Mouse (Mus musculus) lung, postnatal 0 days (tissue): ENCODE data around the gene Sox9. TPM values are rescaled to one million over a fixed set of nuclear protein-coding genes. Genes with fewer than 3 reads are reported as not detected.
A peak's percentile ranks its signal among the peaks of the same experiment; 100 is the strongest.

Experiments
- ATAC-seq: fragments of 200-750 bp; cut with Nextera tagmentation; 2 replicates; pipeline ENCODE4 v1.8.0; 2017; ENCODE audit warnings: moderate library complexity
- DNase-seq: peaks from one replicate; pipeline ENCODE4 v3.0.0-alpha.2; 2016; ENCODE audit warnings: low spot score
- H3K27ac ChIP-seq: fragments of 300-500 bp; sonication (generic); 2 replicates; pipeline ENCODE4 v1.5.1; 2014; ENCODE audit warnings: antibody characterized with exemption, mild to moderate bottlenecking, low read length, mixed read lengths
- H3K27me3 ChIP-seq: fragments of 300-500 bp; sonication (generic); replicated peaks from 2 replicates; pipeline ENCODE4 v1.6.1; 2014; ENCODE audit warnings: low read length, mixed read lengths; ENCODE audit not compliant: insufficient read depth
- H3K36me3 ChIP-seq: fragments of 300-500 bp; sonication (generic); 2 replicates; pipeline ENCODE4 v1.6.1; 2014; ENCODE audit warnings: low read length, mixed read lengths; ENCODE audit not compliant: insufficient read depth
- H3K4me1 ChIP-seq: fragments of 300-500 bp; sonication (generic); 2 replicates; pipeline ENCODE4 v1.6.1; 2014; ENCODE audit warnings: antibody characterized with exemption, low read depth, low read length, mixed read lengths; ENCODE audit not compliant: insufficient read depth
- H3K4me2 ChIP-seq: fragments of 300-500 bp; sonication (generic); replicated peaks from 2 replicates; pipeline ENCODE4 v1.6.1; 2014; ENCODE audit warnings: low read depth, mild to moderate bottlenecking, low read length, moderate library complexity, mixed read lengths
- H3K4me3 ChIP-seq: fragments of 300-500 bp; sonication (generic); 2 replicates; pipeline ENCODE4 v1.5.1; 2014; ENCODE audit warnings: low read depth, low read length
- H3K9ac ChIP-seq: fragments of 300-500 bp; sonication (generic); replicated peaks from 2 replicates; pipeline ENCODE4 v1.6.1; 2014; ENCODE audit warnings: low read depth, mild to moderate bottlenecking
- H3K9me3 ChIP-seq: fragments of 300-500 bp; sonication (generic); 2 replicates; pipeline ENCODE4 v1.6.1; 2016; ENCODE audit warnings: low read length, mixed read lengths
- CTCF ChIP-seq: IDR thresholded peaks from 2 replicates; pipeline ENCODE4 v1.5.1; 2016; ENCODE audit warnings: antibody characterized with exemption, mild to moderate bottlenecking
- EP300 ChIP-seq: IDR thresholded peaks from 2 replicates; pipeline ENCODE4 v1.6.1; 2016; ENCODE audit warnings: antibody characterized with exemption, mild to moderate bottlenecking, control low read depth
- WGBS: fragments of 180-500 bp; shearing (Covaris S2); extraction: QIAGEN DNeasy Blood & Tissue Kit; methylation state at CpG from one replicate; pipeline ENCODE4 v1.1.7; 2014; 5-methylcytosine and 5-hydroxymethylcytosine counted together
- polyA plus RNA-seq: library from polyadenylated mRNA; unstranded; fragments of >200 nt; fragmentation: Nextera tagmentation; extraction: Ambion mirVana; gene quantifications from 2 replicates; pipeline ENCODE4 v1.2.1, GENCODE M21; 2015

Sox9 gene
- polyA plus RNA-seq, 1 experiment from 2014 or later: 9.0 TPM

DNA sequence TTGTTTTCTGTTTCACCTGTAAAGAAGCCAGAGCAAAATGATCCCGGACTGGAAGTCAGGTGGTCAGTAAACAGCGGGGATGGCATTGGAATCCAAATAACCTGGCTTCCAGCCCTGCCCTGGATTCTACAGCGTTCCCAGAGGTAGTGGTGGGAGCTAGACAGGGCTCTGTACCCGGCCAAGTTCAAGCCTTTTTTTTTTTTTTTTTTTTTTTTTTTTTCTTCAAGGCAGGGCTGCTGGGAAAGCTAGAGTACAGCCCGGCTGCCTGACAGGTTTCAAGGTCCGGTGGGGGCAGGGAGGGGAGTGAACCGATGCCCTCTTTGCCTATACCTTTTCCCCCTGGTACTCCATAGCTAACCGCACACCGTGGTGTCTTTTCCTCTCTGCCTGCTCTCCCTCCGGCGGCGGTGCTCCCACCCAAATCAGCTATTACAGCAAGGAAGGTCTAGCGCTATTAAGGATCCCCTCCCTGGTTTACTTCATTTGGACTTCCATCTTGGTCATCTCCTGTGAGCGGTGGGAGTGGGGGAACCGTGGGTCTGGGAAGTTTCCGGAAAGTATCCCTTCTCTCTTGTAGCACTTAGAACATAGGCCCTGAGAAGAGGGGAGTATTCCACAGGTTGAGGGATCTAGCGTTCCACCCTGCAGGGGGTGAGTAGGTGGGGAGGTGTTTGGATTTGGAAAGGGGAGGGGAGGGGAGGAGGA is 28.6 kb downstream of the Sox9 start:
- Histone ChIP-seq H3K4me1 (no peaks in the 10 kb centered on the region), H3K27me3 (no peaks in the 10 kb centered on the region), H3K9ac (no peak overlapping the region), H3K4me3 (no peak overlapping the region), H3K27ac (no peak overlapping the region), H3K36me3 (no peaks in the 10 kb centered on the region), H3K4me2 (peak overlapping the region; percentile 39), H3K9me3 (no peaks in the 10 kb centered on the region)
- TF ChIP-seq EP300: no peak
- no peak for TF ChIP-seq CTCF
- DNase-seq (no peak), ATAC-seq (0 out of 2 replicates have a peak, but pooled peaks have one; percentile 26)
- WGBS: 2% methylated on average over 17 of the region's 17 CpGs

DNA sequence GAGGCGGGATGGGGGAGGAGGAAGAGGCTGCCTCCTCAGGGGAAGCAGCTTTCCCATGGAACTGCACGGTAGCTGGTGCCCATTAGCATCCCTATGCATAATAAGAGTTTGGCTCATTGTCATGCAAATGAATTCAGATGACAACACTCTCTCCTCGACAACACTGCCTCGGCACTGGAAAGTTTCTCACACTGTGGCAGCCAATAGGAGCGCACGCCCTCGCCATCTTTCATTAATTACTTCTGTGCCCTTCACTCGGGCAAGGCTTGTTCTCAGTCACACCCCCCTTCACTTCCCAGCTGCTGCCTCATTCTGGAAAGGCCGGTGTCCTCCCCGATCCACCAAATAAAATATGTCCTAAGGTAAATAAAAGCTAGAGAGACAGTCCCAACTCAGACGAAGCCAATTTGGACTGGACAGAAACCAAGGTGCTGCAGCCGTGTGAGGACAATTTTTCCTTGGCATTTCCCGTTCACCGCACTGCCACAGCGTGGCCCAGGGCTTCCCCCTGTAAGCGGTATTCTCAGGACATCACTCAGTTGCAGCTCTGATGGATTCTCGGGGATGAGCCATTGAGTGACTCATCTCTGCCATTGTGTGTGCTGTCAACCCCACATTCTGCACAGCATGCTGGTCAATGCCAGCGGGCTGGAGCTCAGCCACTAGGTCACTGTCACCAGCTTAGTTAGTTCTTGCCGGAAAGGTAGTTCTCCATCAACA is 29.3 kb downstream of the Sox9 start:
- Histone ChIP-seq H3K36me3 (no peaks in the 10 kb centered on the region), H3K9ac (no peak overlapping the region), H3K9me3 (no peaks in the 10 kb centered on the region), H3K27ac (no peak overlapping the region), H3K4me3 (no peak overlapping the region), H3K4me1 (no peaks in the 10 kb centered on the region), H3K27me3 (no peaks in the 10 kb centered on the region), H3K4me2 (peak overlapping the region; percentile 39)
- 12% methylated on average over 19 of the region's 19 CpGs for WGBS
- no peak for TF ChIP-seq EP300
- no peak for TF ChIP-seq CTCF
- DNase-seq (no peak), ATAC-seq (no peak)

DNA sequence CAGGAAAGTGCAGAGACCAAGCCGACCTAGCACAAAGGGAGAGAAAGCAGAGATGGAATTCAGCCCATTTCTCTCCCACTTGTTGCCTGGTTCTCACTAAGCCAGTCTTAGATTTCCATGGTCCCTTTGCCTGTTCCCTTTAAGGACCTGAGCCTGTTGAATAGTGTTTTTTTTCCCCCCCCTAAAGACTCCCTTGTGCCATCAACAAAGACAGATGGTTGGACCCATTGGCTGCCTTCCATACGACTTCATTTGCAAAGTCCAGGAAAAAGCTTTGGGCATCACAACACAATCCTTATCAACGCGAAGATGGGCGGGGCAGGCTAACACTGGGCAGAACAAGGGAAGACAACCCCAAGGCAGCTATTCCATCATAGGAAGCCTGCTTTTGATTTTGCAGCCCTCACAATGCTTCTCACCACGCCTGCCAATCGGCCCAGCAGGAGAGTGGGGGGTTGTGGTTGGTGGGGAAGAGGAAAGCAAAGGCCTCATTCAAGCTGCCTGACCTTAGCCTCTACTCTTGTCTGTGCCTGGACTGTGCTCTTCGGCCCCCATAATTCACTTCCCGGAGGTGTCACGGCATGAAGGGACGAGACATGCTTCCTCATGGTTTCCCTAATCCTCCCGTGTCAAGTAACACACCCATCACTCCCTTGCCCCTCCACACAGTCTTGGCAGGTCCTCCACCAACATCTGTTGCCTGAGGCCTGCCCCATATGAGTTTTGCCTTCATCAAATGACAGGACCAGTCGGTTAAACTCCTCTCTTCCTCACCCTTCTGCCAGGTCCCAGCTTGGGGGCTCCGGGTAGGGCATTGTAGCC is 36.0 kb downstream of the Sox9 start:
- H3K36me3 ChIP-seq: no peaks in the 10 kb centered on the region
- no peak overlapping the region for H3K27ac ChIP-seq
- DNase-seq (no peak), ATAC-seq (no peak)
- H3K9ac ChIP-seq: no peak overlapping the region
- no peaks in the 10 kb centered on the region for H3K9me3 ChIP-seq
- no peak for TF ChIP-seq CTCF
- TF ChIP-seq EP300: no peak
- no peaks in the 10 kb centered on the region for H3K27me3 ChIP-seq
- peaks cover 3% of the 10 kb centered on the region; the same call in 1 of the 2 replicates for H3K4me1 ChIP-seq
- 56% methylated on average over 14 of the region's 14 CpGs for WGBS
- no peak overlapping the region for H3K4me3 ChIP-seq
- H3K4me2 ChIP-seq: no peak overlapping the region

DNA sequence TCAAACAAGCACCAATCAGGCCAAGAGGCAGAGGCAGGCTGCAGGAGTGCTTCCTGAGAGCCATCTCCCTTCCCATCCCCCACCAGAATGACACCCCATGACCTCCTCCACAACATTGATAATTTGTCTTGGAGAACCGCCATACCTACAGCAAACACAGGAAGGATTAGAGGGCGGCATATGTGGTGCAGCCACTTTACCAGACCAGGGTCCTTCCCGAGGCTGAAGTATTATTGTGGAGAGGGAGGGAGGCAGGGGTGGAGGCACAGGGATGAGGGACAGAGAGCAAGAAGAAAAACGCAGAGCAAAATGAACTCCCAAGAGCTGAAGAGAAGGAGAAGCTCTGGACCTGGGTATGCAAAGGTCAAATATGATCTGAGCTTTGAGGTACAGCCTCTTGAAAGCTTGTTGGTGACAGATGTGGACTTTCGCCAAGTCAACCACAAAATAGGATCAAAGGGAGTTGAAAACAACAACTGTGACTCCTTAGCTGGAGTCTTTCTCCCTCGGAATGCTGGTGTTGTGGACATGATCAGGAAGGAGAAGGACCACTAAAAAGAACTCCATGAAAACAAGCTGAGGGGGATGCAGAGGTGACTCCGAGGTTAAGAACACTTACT is 36.7 kb downstream of the Sox9 start:
- Histone ChIP-seq H3K4me1 (peaks cover 3% of the 10 kb centered on the region; the same call in 1 of the 2 replicates), H3K9ac (no peak overlapping the region), H3K9me3 (no peaks in the 10 kb centered on the region), H3K27me3 (no peaks in the 10 kb centered on the region), H3K36me3 (no peaks in the 10 kb centered on the region), H3K4me2 (no peak overlapping the region), H3K27ac (no peak overlapping the region), H3K4me3 (no peak overlapping the region)
- no peak for ATAC-seq
- WGBS: 27% methylated on average over 7 of the region's 7 CpGs
- no peak for DNase-seq
- no peak for TF ChIP-seq CTCF
- no peak for TF ChIP-seq EP300

DNA sequence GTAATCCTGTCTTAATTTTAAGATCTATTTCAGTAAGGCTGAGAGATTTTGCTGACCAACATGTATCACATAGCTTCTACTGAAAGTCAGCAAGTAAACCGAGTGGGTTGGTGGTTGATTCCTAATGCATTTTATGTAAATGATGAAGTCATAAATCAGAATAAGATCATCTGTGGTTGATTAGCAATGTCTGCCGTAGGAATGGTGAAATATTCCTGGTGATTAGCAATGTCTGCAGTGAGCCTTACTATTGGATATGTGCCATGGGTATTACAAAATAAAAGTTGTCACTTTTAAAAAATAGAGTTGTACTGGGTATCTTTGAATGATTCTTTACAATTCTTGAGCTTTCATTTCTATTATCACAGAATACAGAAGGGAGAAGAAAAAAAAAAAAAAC is 39.5 kb downstream of the Sox9 start:
- 51% methylated on average over 2 of the region's 2 CpGs for WGBS
- Histone ChIP-seq H3K4me2 (no peak overlapping the region), H3K27ac (no peak overlapping the region), H3K36me3 (no peaks in the 10 kb centered on the region), H3K9me3 (no peaks in the 10 kb centered on the region), H3K9ac (no peak overlapping the region), H3K27me3 (no peaks in the 10 kb centered on the region), H3K4me1 (peaks cover 3% of the 10 kb centered on the region; the same call in 1 of the 2 replicates), H3K4me3 (no peak overlapping the region)
- DNase-seq (peak; percentile 37), ATAC-seq (no peak)
- TF ChIP-seq EP300: no peak
- no peak for TF ChIP-seq CTCF

DNA sequence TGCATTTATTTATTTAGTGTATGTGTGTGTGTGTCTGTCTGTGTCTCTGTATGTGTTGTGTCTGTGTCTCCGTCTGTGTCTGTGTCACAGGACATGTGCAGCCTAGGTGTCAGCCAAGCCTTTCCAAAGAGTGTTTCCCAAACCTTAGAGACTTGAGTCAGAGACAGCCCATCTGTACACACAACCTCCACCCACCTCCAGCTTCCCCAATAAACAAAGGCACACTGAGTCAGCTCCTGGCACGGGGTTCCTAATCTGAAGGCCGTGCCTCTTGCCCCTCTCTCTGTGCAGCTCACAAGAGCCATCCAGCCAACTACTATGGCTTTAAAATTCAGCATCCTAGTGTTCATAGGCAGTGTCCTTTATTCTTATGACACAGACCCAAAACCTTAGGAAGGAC is 42.1 kb downstream of the Sox9 start:
- TF ChIP-seq CTCF (no peak), EP300 (no peak)
- DNase-seq: no peak
- Histone ChIP-seq H3K4me3 (no peak overlapping the region), H3K9me3 (no peaks in the 10 kb centered on the region), H3K27ac (no peak overlapping the region), H3K4me1 (no peaks in the 10 kb centered on the region), H3K36me3 (no peaks in the 10 kb centered on the region), H3K9ac (no peak overlapping the region), H3K4me2 (no peak overlapping the region), H3K27me3 (no peaks in the 10 kb centered on the region)
- whole genome bisulfite sequencing: 52% methylated on average over 3 of the region's 3 CpGs
- ATAC-seq: no peak
